Mouse (Mus musculus) heart, adult 11 months (tissue): Measurements from ENCODE around the gene Ptgr1.

Source experiments
- DNase-seq: peaks from one replicate; pipeline ENCODE4 v3.0.0; 2022

The Ptgr1 gene

GRCm38 (mm10) chr4:58986540-58987190 is at the start of gene Ptgr1:
Gene Ptgr1, minus strand, starts transcription at chr4:58987119.
- peak; percentile 98 for DNase-seq

DNA sequence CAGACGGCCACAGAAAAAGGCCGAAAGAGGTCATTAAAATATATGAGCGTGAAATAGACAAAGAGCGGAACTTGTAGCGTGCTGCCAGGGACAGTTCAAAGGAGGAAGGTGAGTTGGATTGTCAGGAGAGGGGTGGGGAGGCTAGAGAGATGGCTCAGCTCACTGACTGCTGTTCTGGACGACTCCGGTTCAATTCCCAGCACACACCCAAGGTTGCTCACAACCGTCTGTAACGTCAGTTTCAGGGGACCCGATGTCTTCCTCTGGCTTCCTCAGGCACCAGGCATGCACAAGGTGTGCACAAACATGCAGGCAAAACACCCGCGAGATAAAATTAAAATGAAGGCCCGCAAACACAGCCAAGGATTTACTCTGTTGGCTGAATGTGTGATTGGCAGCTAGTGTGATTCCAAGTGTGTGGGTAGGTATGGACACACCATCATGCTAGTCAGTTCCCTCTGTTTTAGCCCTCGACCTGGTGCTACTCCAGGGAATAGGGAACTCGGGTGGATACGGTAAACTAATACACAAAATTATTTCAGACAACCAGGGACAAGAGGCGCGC is 48.9 kb upstream of the Ptgr1 start:
- peak; percentile 92 for DNase-seq

DNA sequence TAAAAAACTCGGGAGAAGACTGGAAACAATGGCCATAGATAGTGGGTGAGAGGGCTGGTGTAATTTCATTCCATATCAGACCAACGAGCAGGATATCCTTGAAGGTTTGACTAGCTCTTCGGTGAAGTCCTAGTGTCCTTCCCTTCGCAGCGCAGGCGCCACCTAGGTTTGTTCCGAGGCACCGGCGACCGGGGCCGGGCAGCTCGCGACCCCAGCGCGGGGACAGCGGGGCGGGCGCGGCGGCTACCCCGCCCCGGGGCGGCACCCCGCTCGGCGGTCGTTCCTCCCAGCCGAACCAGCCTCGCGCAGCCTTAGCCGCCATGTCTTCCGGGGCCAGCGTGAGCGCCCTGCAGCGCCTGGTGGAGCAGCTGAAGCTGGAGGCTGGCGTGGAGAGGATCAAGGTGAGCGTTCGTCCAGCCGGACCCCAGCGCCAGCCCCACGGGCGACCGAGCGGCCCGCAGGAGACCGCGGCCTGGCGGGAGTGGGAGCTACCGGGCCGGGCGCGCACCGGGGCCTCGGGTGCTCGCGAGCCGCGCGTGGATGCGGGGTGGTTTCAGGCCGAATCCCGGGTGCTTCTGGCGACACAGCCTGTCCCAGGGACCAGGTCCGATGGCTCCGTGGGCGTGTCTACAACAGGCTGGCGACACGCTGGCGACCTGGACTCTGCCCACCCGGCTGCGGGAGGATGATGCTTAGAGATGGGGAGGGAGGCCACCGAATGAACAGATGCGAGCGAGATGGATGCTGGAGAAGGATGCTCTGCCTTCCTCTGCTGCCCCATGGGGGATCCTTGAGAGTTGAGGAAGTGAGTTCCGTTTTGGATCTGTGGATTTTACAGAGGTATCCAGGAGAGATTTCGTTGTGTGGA is 48.2 kb upstream of the Ptgr1 start, which contains the start of gene Gng10:
Gene Gng10 (plus strand): TSS at position 171 of the 868 bp plus-strand sequence.
- DNase-seq, result peak; percentile 97

GRCm38 (mm10) chr4:59034325-59034917 is 47.5 kb upstream of the Ptgr1 start:
- peak; percentile 89 for DNase-seq

GRCm38 (mm10) chr4:59016922-59017321 is 30.0 kb upstream of the Ptgr1 start:
- DNase-seq, result no peak

GRCm38 (mm10) chr4:59015181-59015580 is 28.3 kb upstream of the Ptgr1 start:
- DNase-seq, result no peak

GRCm38 (mm10) chr4:59011446-59011845 is 24.5 kb upstream of the Ptgr1 start:
- no peak for DNase-seq

DNA sequence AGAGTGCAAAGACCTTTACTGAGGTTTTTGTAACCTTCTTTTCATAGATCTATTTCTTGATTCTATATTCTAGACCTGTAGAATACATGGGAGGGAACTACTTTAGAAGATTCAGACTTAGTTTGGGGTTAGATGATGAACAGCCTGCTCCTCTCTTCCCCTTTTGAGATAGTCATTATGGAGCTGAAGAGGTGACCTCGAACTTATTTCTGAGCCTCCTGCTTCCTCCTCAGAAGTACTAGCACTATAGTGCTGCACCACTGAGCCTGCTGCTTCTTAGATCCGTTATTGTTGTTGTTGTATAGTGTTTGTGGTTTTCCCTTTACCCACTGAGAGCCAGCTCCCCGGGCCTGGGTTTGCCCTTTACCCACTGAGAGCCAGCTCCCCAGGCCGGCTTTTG is 22.8 kb upstream of the Ptgr1 start:
- no peak for DNase-seq

DNA sequence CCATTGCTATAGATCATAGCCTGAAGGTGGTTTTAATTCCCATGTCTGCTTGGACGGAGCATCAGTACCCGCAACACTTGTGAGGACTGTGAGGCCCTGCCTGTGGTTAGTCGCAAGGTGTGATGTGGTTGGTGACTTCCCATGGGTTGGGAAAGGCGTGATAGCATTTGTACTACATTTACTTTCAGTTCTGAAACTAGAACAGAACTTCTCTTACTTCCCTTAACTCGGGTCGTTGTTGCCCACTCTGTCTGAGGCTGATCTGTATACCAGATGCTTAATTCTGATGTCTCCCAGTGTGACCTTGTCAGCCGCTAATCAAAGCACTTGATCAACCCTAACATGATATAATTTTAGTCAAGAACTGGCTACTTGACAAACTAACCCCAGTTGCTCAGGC is 22.3 kb upstream of the Ptgr1 start:
- no peak for DNase-seq

DNA sequence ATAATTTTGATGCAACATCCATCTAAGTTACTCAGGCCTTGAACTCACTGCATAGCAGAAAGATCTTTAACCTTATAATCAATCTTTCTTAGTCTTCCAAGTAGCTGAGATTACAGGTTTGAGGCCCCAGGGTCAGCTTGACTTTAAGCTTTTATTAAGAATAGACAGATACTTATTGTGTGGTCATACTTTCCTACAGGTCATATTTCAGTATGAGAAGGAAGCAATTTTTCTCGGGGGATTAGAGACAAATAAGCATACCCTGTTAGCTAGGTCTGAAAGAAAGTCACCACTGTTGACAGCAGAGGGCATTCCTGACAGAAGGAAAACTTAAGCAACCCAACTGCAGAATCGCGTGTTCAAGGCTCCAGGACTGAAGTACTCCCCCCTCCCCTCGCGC is 21.1 kb upstream of the Ptgr1 start:
- no peak for DNase-seq

- DNase-seq, result no peak
These were observed 20.1 kb upstream of the Ptgr1 start for GRCm38 (mm10) chr4:59007016-59007415.

GRCm38 (mm10) chr4:59006211-59006610 is 19.3 kb upstream of the Ptgr1 start:
- no peak for DNase-seq

DNA sequence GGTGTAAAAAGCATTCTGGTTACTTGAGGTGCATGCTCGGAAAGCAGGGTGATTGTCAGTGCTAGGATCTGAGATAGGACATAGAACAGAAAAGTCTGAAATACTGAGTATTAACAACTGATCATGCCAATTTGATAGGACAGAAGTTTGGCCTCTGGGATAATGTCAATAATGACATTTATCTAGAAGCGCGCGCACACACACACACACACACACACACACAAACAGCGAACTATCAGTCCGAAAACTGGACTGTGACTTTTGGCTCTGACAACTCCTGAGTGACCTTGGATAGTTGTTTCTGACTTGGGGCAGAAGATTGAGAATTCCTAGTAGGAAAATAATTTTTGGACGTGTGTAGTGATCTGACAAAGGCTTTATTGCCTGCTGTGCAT is 16.9 kb upstream of the Ptgr1 start:
- no peak for DNase-seq

DNA sequence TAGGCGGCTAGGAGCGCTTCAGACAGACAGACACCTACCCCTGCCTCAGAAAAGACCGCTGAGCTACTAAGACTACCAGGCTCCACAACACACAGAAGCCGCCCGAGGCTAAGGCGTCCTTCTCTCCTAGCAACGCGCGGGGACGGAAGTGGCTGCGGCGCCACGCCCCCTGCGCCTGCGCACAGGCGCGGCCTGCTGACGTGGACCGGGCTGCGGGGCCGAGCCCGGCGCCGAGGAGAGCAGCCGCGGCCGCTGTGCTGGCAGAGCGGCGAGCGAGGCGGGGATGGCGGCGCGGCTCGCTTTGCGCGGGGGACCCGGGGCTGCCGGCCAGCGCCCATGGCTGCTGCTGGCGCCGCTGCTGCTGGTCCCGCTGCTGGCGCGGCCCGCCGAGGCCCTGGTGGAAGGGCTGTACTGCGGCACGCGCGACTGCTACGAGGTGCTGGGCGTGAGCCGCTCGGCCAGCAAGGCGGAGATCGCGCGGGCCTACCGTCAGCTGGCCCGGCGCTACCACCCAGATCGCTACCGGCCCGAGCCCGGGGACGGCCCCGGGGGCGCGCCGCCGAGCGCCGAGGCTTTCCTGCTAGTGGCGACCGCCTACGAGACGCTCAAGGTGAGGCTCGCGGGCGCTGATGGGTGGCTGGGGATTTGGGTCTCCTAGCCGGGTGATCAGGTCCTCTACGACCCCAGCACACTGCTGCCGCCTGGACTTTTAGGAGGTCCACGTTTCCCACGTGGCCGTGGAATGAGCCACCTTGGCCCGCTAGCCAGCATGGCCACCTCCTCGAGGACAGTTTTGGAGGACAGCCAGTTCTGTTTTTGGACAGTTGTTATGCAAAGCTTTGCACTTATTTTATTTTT is 16.3 kb upstream of the Ptgr1 start, which contains the start of gene Gm20503:
Gene Gm20503 (plus strand): TSS at position 263 of the 858 bp plus-strand sequence.
- DNase-seq, result peak; percentile 99

DNA sequence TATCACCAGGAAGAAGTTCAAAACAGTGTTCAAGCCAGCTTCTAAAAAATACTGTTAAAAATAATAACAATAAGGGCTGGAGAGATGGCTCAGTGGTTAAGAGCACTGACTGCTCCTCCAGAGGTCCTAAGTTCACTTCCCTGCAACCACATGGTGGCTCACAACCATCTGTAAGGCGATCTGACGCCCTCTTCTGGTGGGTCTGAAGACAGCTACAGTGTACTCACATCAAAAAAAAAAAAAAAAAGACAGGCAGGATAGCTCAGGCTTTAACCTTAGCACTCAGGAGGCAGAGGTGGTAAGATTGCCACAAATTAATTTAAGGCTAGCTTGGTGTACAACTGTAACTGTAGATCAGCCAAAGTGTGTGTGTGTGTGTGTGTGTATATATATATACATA is 13.7 kb upstream of the Ptgr1 start:
- peak; percentile 88 for DNase-seq

DNA sequence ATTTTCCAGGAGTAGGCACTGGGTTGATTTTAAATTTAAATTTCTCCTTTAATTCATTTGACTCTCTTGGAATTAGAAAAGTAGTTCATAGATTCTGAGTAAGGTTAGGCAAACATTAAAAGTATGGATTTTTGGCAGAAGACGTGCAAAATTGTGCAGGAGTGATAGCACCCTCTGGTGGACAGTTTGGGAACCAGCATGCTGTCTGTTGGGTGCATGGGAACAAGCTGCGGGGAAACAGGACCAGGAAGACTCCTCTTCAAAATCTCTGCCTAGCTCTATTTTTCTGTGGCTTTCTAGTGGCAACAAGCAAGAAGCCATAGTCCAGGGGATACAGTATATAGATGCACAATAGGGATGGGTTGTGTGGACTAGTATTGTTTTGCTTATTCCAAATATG is 12.8 kb upstream of the Ptgr1 start:
- peak; percentile 84 for DNase-seq

- DNase-seq, result no peak
These were observed 11.8 kb upstream of the Ptgr1 start for GRCm38 (mm10) chr4:58998688-58999087.

DNA sequence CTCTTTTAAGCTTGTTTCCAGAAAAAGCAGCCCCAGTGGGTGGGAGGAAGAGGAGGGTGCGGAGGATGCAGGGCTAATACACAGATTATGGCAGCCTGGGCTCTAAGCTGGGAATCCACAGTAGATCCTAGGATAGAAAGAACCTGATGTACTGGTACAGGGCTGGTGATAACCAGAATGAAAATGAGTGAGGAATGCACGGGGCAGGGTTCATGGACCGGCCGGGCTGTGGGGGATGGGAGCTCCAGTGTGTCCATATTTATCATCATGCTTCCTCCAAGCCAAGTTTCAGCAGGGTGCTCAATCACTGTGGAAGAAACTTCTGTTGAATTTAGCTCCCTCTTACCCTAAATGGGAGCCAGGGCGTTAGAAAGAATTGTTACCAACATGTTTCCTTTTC is 10.2 kb upstream of the Ptgr1 start:
- DNase-seq, result peak; percentile 83

GRCm38 (mm10) chr4:58995251-58995693 is 8.4 kb upstream of the Ptgr1 start:
- peak; percentile 61 for DNase-seq

DNA sequence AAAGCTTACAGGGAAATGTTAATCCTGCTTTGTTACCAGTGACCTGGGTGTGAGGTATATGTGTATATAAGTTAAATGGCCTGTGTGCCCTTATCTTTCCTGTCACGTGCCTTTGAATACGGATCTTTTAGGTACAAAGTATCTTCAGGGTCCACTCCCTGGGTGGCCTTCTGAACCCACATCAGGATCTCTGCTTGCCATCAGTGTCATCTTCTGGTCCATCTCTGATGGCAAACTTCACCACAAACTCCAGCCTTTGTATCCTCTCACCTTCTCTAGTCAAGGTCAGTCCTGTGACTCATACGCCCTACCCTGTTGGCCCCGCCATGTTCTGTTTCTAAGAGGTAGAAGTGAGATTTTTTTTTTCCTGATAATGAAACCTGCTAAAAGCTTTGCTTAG is 7.8 kb upstream of the Ptgr1 start, which contains the start of gene Dnajc25:
Gene Dnajc25 (plus strand): TSS at position 301 of the 400 bp plus-strand sequence.
- peak; percentile 4 for DNase-seq

GRCm38 (mm10) chr4:58992195-58992594 is 5.3 kb upstream of the Ptgr1 start:
- no peak for DNase-seq
